ENCODE assay signal across 24 mouse cellular contexts in the genomic region with DNA sequence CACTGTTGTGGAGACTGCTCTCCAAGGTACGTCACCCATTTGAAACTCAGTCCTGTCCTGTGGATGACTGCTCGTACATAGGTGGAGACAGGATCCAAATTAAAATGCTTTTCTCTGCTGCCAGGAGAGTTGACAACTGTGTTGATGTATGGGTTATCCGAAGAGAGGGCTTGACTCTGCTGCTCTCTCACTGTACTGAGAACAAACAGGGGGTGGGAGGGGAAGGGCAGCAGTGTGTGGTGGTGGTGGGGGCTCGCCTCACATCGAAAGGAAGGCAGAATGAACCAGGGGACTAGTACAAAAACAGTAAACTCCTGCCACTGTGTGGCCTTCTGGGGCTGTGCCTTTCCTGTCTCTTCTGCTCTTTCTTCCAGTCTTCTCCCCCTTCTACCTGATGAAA.
DNase-seq lines count a peak whose midpoint lies in the region; ATAC-seq and TF ChIP-seq lines count a peak whose summit lies in the region.
"Had no signal": no experiment of that assay in that cellular context is flagged by ENCODE, and none has a peak within 500 bp of the region (broad histone marks: within the 10 kb centered on the region; RNA-seq: fewer than 3 reads in every experiment).

No protein-coding gene starts in this region.

- intact Hi-C loops in left cerebral cortex, adult 2 months (cut with DNase I): no loop called here

- H3K4me1 ChIP-seq in hindbrain, postnatal 0 days (ENCODE audit: insufficient read depth, low read length): no peaks in the 10 kb centered on the region
- peaks cover 14% of the 10 kb centered on the region for H3K4me1 ChIP-seq in hindbrain, embryonic 12.5 days
- H3K4me1 ChIP-seq: limb, embryonic 12.5 days; liver, embryonic 12.5 days had no signal

- no peak overlapping the region for H3K9ac ChIP-seq in hindbrain, postnatal 0 days (replicated peaks; ENCODE audit: low read length)
- H3K9ac ChIP-seq in hindbrain, embryonic 12.5 days: no peak overlapping the region
- H3K9ac ChIP-seq: heart, embryonic 12.5 days; limb, embryonic 12.5 days; liver, embryonic 12.5 days had no signal

- H3K4me3 ChIP-seq in hindbrain, postnatal 0 days (ENCODE audit: low read length): no peak overlapping the region
- H3K4me3 ChIP-seq in hindbrain, embryonic 12.5 days: no peak overlapping the region
- no peak overlapping the region for H3K4me3 ChIP-seq in left cerebral cortex, adult 2 months
- H3K4me3 ChIP-seq: heart, embryonic 12.5 days; limb, embryonic 12.5 days; liver, embryonic 12.5 days had no signal

- 56% methylated on average over 5 of the region's 5 CpGs for WGBS in hindbrain, postnatal 0 days
- 36% methylated on average over 5 of the region's 5 CpGs for whole genome bisulfite sequencing in hindbrain, embryonic 12.5 days

- no peak overlapping the region for H3K27ac ChIP-seq in hindbrain, postnatal 0 days
- no peak overlapping the region for H3K27ac ChIP-seq in hindbrain, embryonic 12.5 days
- no peak overlapping the region for H3K27ac ChIP-seq in left cerebral cortex, adult 2 months
- H3K27ac ChIP-seq: limb, embryonic 12.5 days; liver, embryonic 12.5 days had no signal

- DNase-seq in embryo, embryonic 10 days (ENCODE audit: low spot score): peak; percentile 24
- DNase-seq in embryo, embryonic 11 days: no peak
- DNase-seq in hindbrain, postnatal 0 days (ENCODE audit: low spot score): no peak
- DNase-seq in left cerebral cortex, adult 2 months (ENCODE audit: extremely low spot score in 1 of 2, low spot score in 2 of 2): no peak
- no peak for DNase-seq in left cerebral cortex, adult 9 months (ENCODE audit: low spot score in 2 of 2)
- DNase-seq in ES-CJ7 (ENCODE audit: low read depth, low spot score): peak; percentile 7
- no peak for DNase-seq in testis, postnatal 14 days (ENCODE audit: low spot score)
- DNase-seq: adrenal gland, postnatal 10 days; cerebellum, adult 9-11 months; gastrocnemius, postnatal 36 days; heart, postnatal 14 days; kidney, postnatal 36 days; lung, adult 2 months; lung, postnatal 4 days; right cerebral cortex, adult 18-20 months; thymus, postnatal 14 days had no signal

- H3K9me3 ChIP-seq in hindbrain, postnatal 0 days (ENCODE audit: low read length): no peaks in the 10 kb centered on the region
- H3K9me3 ChIP-seq in hindbrain, embryonic 12.5 days (replicated peaks): no peaks in the 10 kb centered on the region
- H3K9me3 ChIP-seq: heart, embryonic 12.5 days; limb, embryonic 12.5 days; liver, embryonic 12.5 days had no signal

- H3K4me2 ChIP-seq in hindbrain, postnatal 0 days (ENCODE audit: low read depth, low read length): no peak overlapping the region
- H3K4me2 ChIP-seq in hindbrain, embryonic 12.5 days (replicated peaks): no peak overlapping the region
- H3K4me2 ChIP-seq: heart, embryonic 12.5 days; limb, embryonic 12.5 days; liver, embryonic 12.5 days had no signal

- no peak for ATAC-seq in hindbrain, postnatal 0 days
- no peak for ATAC-seq in hindbrain, embryonic 12.5 days (ENCODE audit: low FRiP score)
- ATAC-seq: activated CD4-positive, CD25-positive, alpha-beta regulatory T cell, adult 4 months; forebrain, embryonic 16.5 days; inflammation-experienced regulatory T-cells, adult 6 months; liver, embryonic 12.5 days; Patski had no signal

- no peaks in the 10 kb centered on the region for H3K36me3 ChIP-seq in hindbrain, postnatal 0 days (ENCODE audit: insufficient read depth, low read length)
- H3K36me3 ChIP-seq in hindbrain, embryonic 12.5 days: no peaks in the 10 kb centered on the region
- H3K36me3 ChIP-seq: heart, embryonic 12.5 days; limb, embryonic 12.5 days; liver, embryonic 12.5 days had no signal

- no peaks in the 10 kb centered on the region for H3K27me3 ChIP-seq in hindbrain, postnatal 0 days (ENCODE audit: insufficient read depth, low read length)
- no peaks in the 10 kb centered on the region for H3K27me3 ChIP-seq in hindbrain, embryonic 12.5 days
- H3K27me3 ChIP-seq: heart, embryonic 12.5 days; limb, embryonic 12.5 days; liver, embryonic 12.5 days; Patski had no signal

- TF ChIP-seq CTCF in hindbrain, postnatal 0 days (IDR thresholded peaks at IDR 0.05; ENCODE audit: low read depth): peak; percentile 34
- TF ChIP-seq CTCF in left cerebral cortex, adult 2 months (IDR thresholded peaks at IDR 0.05): peak; percentile 5; the same call in 1 of the 2 replicates

Comparison
In these comparisons a context has a peak if more than half of its experiments do, and no peak if none do; other contexts are left out.
1. DNase-seq: peak in embryo, embryonic 10 days (single experiment) and ES-CJ7 (single experiment); none in embryo, embryonic 11 days (single experiment), hindbrain, postnatal 0 days (single experiment), left cerebral cortex, adult 2 months (0 of 2), left cerebral cortex, adult 9 months (0 of 2) and testis, postnatal 14 days (single experiment).